Mouse (Mus musculus): ENCODE measurements at regions not wholly inside any gene's neighbourhood (a gene's known extent, or its start where the extent isn't known, plus 50 kb on each side); places are given as distances from the start of the nearest gene placed in this dataset.

- DNase-seq (ENCODE audit: extremely low spot score): peak; percentile 24
Measured at GRCm38 (mm10) chr10:111867538-111867937, 104.9 kb upstream of the Krr1 start.

- no peak for DNase-seq (ENCODE audit: extremely low spot score)
Measured at GRCm38 (mm10) chr10:111880354-111880753, 92.1 kb upstream of the Krr1 start.

GRCm38 (mm10) chr10:111881339-111882211, 90.9 kb upstream of the Krr1 start:
- no peak for DNase-seq (ENCODE audit: extremely low spot score)

- no peak for DNase-seq (ENCODE audit: extremely low spot score)
Measured at GRCm38 (mm10) chr10:111882521-111882920, 89.9 kb upstream of the Krr1 start.

- no peak for DNase-seq (ENCODE audit: extremely low spot score)
Measured at GRCm38 (mm10) chr10:111884701-111885100, 87.8 kb upstream of the Krr1 start.

GRCm38 (mm10) chr10:111889111-111889510, 83.4 kb upstream of the Krr1 start:
- DNase-seq (ENCODE audit: extremely low spot score): no peak

GRCm38 (mm10) chr10:111893489-111893888, 79.0 kb upstream of the Krr1 start:
- DNase-seq (ENCODE audit: extremely low spot score): no peak

GRCm38 (mm10) chr10:111893941-111894340, 78.5 kb upstream of the Krr1 start:
- no peak for DNase-seq (ENCODE audit: extremely low spot score)

GRCm38 (mm10) chr10:111897361-111897760, 75.1 kb upstream of the Krr1 start:
- no peak for DNase-seq (ENCODE audit: extremely low spot score)

- no peak for DNase-seq (ENCODE audit: extremely low spot score)
Measured at GRCm38 (mm10) chr10:111900723-111901716, 71.4 kb upstream of the Krr1 start.

GRCm38 (mm10) chr10:111903956-111904355, 68.5 kb upstream of the Krr1 start:
- no peak for DNase-seq (ENCODE audit: extremely low spot score)

GRCm38 (mm10) chr10:111907836-111908235, 64.6 kb upstream of the Krr1 start:
- no peak for DNase-seq (ENCODE audit: extremely low spot score)

GRCm38 (mm10) chr10:111912561-111912960, 59.9 kb upstream of the Krr1 start:
- no peak for DNase-seq (ENCODE audit: extremely low spot score)

- DNase-seq (ENCODE audit: extremely low spot score): no peak
Measured at GRCm38 (mm10) chr10:111913066-111913785, 59.2 kb upstream of the Krr1 start.

GRCm38 (mm10) chr10:111914231-111914630, 58.2 kb upstream of the Krr1 start:
- DNase-seq (ENCODE audit: extremely low spot score): no peak

GRCm38 (mm10) chr10:111918071-111918507, 54.4 kb upstream of the Krr1 start:
- DNase-seq (ENCODE audit: extremely low spot score): no peak

GRCm38 (mm10) chr10:111919475-111919874, 53.0 kb upstream of the Krr1 start:
- DNase-seq (ENCODE audit: extremely low spot score): no peak

GRCm38 (mm10) chr10:111921492-111921891, 51.0 kb upstream of the Krr1 start:
- DNase-seq (ENCODE audit: extremely low spot score): no peak
